Comparison of ENCODE assay signal across 9 mouse cellular contexts in genomic region chr2:120129252-120129908, GRCm38 (mm10). TPM values are rescaled to one million over a fixed set of nuclear protein-coding genes. Genes with fewer than 3 reads are reported as not detected.
A peak's percentile ranks its signal among the peaks of the same experiment; 100 is the strongest.
DNase-seq lines count a peak whose midpoint lies in the region; ATAC-seq and TF ChIP-seq lines count a peak whose summit lies in the region.
"Had no signal": no experiment of that assay in that cellular context is flagged by ENCODE, and none has a peak within 500 bp of the region (broad histone marks: within the 10 kb centered on the region; RNA-seq: fewer than 3 reads in every experiment).

No protein-coding gene starts in this region.

- no peak for TF ChIP-seq POLR2A in kidney, adult 2 months (IDR thresholded peaks at IDR 0.05; ENCODE audit: low read depth, low read length)
- no peak for TF ChIP-seq POLR2A in spleen, adult 2 months (IDR thresholded peaks at IDR 0.05; ENCODE audit: low read depth, low read length)

- peaks cover 22% of the 10 kb centered on the region for H3K4me1 ChIP-seq in kidney, adult 2 months (ENCODE audit: control insufficient read depth, insufficient read depth, low read length)
- peaks cover 27% of the 10 kb centered on the region; the same call in 1 of the 2 replicates for H3K4me1 ChIP-seq in spleen, adult 2 months (ENCODE audit: control insufficient read depth, insufficient read depth, insufficient read length)
- H3K4me1 ChIP-seq in intestine, embryonic 15.5 days (replicated peaks), result peaks cover 18% of the 10 kb centered on the region

- ATAC-seq in intestine, embryonic 15.5 days, result no peak

- H3K4me2 ChIP-seq in intestine, embryonic 15.5 days (replicated peaks), result no peak overlapping the region

- DNase-seq in kidney, adult 2 months, result no peak
- no peak for DNase-seq in kidney, postnatal 36 days
- no peak for DNase-seq in spleen, adult 2 months (ENCODE audit: low read depth in 1 of 2, low spot score in 2 of 2)
- DNase-seq in spleen, adult 18-20 months, result no peak
- no peak for DNase-seq in urinary bladder, postnatal 36 days (ENCODE audit: low spot score in 2 of 2)
- DNase-seq in cerebellum, adult 18-20 months, result no peak
- DNase-seq: cerebellum, adult 11-12 months had no signal

- peak overlapping the region; percentile 94 for H3K27ac ChIP-seq in kidney, adult 2 months (ENCODE audit: insufficient read depth, low read depth, low read length)
- H3K27ac ChIP-seq in spleen, adult 2 months (ENCODE audit: insufficient read depth, low read length), result peak overlapping the region; percentile 30; the same call in 1 of the 2 replicates
- H3K27ac ChIP-seq in intestine, embryonic 15.5 days, result peak overlapping the region; percentile 56; the same call in 1 of the 2 replicates

- TF ChIP-seq CTCF in kidney, adult 2 months (conservative IDR thresholded peaks at IDR 0.05; ENCODE audit: insufficient read depth, insufficient read length, low read depth, low read length), result no peak
- no peak for TF ChIP-seq CTCF in spleen, adult 2 months (IDR thresholded peaks at IDR 0.05; ENCODE audit: extremely low read depth, insufficient read depth, insufficient read length, insufficient replicate concordance)

- H3K9me3 ChIP-seq in intestine, embryonic 15.5 days, result no peaks in the 10 kb centered on the region
- H3K9me3 ChIP-seq: G1E had no signal

- H3K4me3 ChIP-seq in kidney, adult 2 months (ENCODE audit: insufficient read depth, low read depth, low read length), result no peak overlapping the region
- no peak overlapping the region for H3K4me3 ChIP-seq in spleen, adult 2 months (ENCODE audit: extremely low read depth, insufficient read depth, insufficient read length)
- H3K4me3 ChIP-seq in intestine, embryonic 15.5 days (replicated peaks), result no peak overlapping the region

- no peaks in the 10 kb centered on the region for H3K36me3 ChIP-seq in kidney, adult 2 months (ENCODE audit: control insufficient read depth, insufficient read depth, low read length)
- H3K36me3 ChIP-seq in spleen, adult 2 months (ENCODE audit: control insufficient read depth, insufficient read depth, low read length), result peaks cover 1% of the 10 kb centered on the region; the same call in 1 of the 2 replicates
- no peaks in the 10 kb centered on the region for H3K36me3 ChIP-seq in intestine, embryonic 15.5 days

- no peak overlapping the region for H3K9ac ChIP-seq in intestine, embryonic 15.5 days

- WGBS in kidney, adult 2 months, result 60% methylated on average over 8 of the region's 8 CpGs
- 84% methylated on average over 8 of the region's 8 CpGs for WGBS in spleen, adult 2 months
- 50% methylated on average over 8 of the region's 8 CpGs for WGBS in intestine, embryonic 15.5 days

- no peaks in the 10 kb centered on the region for H3K27me3 ChIP-seq in kidney, adult 2 months (replicated peaks; ENCODE audit: control insufficient read depth, insufficient read depth, low read length)
- no peaks in the 10 kb centered on the region for H3K27me3 ChIP-seq in spleen, adult 2 months (ENCODE audit: control insufficient read depth, insufficient read depth, low read length)
- H3K27me3 ChIP-seq in intestine, embryonic 15.5 days (replicated peaks), result no peaks in the 10 kb centered on the region

RNA-seq across cellular contexts. Expression of gene Ehd4, which starts 25.0 kb away (rescaled TPM):
- 36.5 and 38.2 TPM in 2 replicates for polyA plus RNA-seq in kidney, adult 2 months (2012; rRNA removed)
- polyA plus RNA-seq in spleen, adult 2 months (2012; rRNA removed), result 32.0 and 35.4 TPM in 2 replicates
- 50.0 and 50.1 TPM in 2 replicates for polyA plus RNA-seq in intestine, embryonic 15.5 days (2015; fragmentation: Nextera tagmentation; extraction: Ambion mirVana)

Comparison
In these comparisons a context has a peak if more than half of its experiments do, and no peak if none do; other contexts are left out.
1. H3K27ac ChIP-seq: peak in every context shown above with its lines; median percentile 94 in kidney, adult 2 months; 56 in intestine, embryonic 15.5 days; 30 in spleen, adult 2 months.